ENCODE assay signal across 15 mouse cellular contexts in the genomic region with DNA sequence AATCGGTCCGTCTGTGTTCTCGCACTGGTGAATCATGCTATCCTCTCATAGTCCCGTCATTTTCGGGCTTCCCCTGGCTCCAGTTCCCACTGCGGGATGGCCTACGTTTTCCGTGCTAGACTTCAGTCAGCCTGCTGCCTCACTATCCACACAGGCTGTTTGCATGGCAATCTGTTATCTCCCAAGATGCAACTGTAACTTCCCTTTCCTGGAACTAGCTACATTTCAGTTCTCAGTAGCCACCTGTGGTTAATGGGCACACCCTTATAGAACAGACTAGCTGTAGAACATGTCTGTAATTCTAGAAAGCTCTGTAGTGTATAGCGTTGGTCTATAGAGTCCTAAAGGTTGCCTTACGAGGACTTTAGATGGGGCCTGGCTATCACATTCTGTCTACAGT. TPM values are rescaled to one million over a fixed set of nuclear protein-coding genes. Genes with fewer than 3 reads are reported as not detected.
DNase-seq lines count a peak whose midpoint lies in the region; ATAC-seq and TF ChIP-seq lines count a peak whose summit lies in the region.
"Had no signal": no experiment of that assay in that cellular context is flagged by ENCODE, and none has a peak within 500 bp of the region (broad histone marks: within the 10 kb centered on the region; RNA-seq: fewer than 3 reads in every experiment).

No protein-coding gene starts in this region.

- no peak for TF ChIP-seq CTCF in forebrain, postnatal 0 days (IDR thresholded peaks at IDR 0.05; ENCODE audit: low read depth)

- WGBS in forebrain, postnatal 0 days: 70% methylated on average over 10 of the region's 10 CpGs
- 93% methylated on average over 10 of the region's 10 CpGs for WGBS in forebrain, embryonic 11.5 days
- 85% methylated on average over 10 of the region's 10 CpGs for WGBS in intestine, embryonic 15.5 days

- H3K9me3 ChIP-seq in forebrain, postnatal 0 days (ENCODE audit: low read length): no peaks in the 10 kb centered on the region
- H3K9me3 ChIP-seq in forebrain, embryonic 11.5 days (ENCODE audit: control insufficient read depth, low read length): no peaks in the 10 kb centered on the region
- no peaks in the 10 kb centered on the region for H3K9me3 ChIP-seq in intestine, embryonic 15.5 days
- H3K9me3 ChIP-seq: embryonic facial prominence, embryonic 12.5 days; heart, embryonic 15.5 days had no signal

- H3K4me2 ChIP-seq in forebrain, postnatal 0 days (ENCODE audit: low read depth): no peak overlapping the region
- H3K4me2 ChIP-seq in forebrain, embryonic 11.5 days (ENCODE audit: low read depth, low read length, severe bottlenecking): no peak overlapping the region
- H3K4me2 ChIP-seq in intestine, embryonic 15.5 days (replicated peaks): no peak overlapping the region
- H3K4me2 ChIP-seq: embryonic facial prominence, embryonic 12.5 days; heart, embryonic 15.5 days had no signal

- no peaks in the 10 kb centered on the region for H3K27me3 ChIP-seq in forebrain, postnatal 0 days (ENCODE audit: insufficient read depth, low read length)
- no peaks in the 10 kb centered on the region; the same call in 1 of the 2 replicates for H3K27me3 ChIP-seq in forebrain, embryonic 11.5 days (ENCODE audit: control insufficient read depth, insufficient read depth, low read length)
- no peaks in the 10 kb centered on the region for H3K27me3 ChIP-seq in intestine, embryonic 15.5 days (replicated peaks)
- H3K27me3 ChIP-seq: embryonic facial prominence, embryonic 12.5 days; heart, embryonic 15.5 days; Patski had no signal

- no peaks in the 10 kb centered on the region for H3K36me3 ChIP-seq in forebrain, postnatal 0 days (ENCODE audit: insufficient read depth)
- H3K36me3 ChIP-seq in forebrain, embryonic 11.5 days (ENCODE audit: control insufficient read depth, insufficient read depth, low read length): no peaks in the 10 kb centered on the region
- H3K36me3 ChIP-seq in intestine, embryonic 15.5 days: no peaks in the 10 kb centered on the region
- H3K36me3 ChIP-seq: embryonic facial prominence, embryonic 12.5 days; heart, embryonic 15.5 days had no signal

- no peaks in the 10 kb centered on the region for H3K4me1 ChIP-seq in forebrain, postnatal 0 days (ENCODE audit: insufficient read depth)
- H3K4me1 ChIP-seq in forebrain, embryonic 11.5 days (replicated peaks; ENCODE audit: control insufficient read depth, insufficient read depth, low read length): no peaks in the 10 kb centered on the region
- H3K4me1 ChIP-seq in intestine, embryonic 15.5 days (replicated peaks): no peaks in the 10 kb centered on the region

- no peak; the same call in 1 of the 2 replicates for ATAC-seq in forebrain, postnatal 0 days
- no peak for ATAC-seq in forebrain, embryonic 11.5 days (replicated peaks; ENCODE audit: low FRiP score)
- ATAC-seq in intestine, embryonic 15.5 days: no peak
- ATAC-seq: Patski had no signal

- peak; percentile 55 for DNase-seq in forebrain, postnatal 0 days
- DNase-seq in forebrain, embryonic 11.5 days (ENCODE audit: low spot score): no peak
- peak; percentile 45 for DNase-seq in brain, adult 2 months (ENCODE audit: low read depth, low spot score)
- peak; percentile 72 for DNase-seq in liver
- DNase-seq in naive thymus-derived CD4-positive, alpha-beta T cell, adult 2 months (ENCODE audit: low read depth): peak; percentile 63
- DNase-seq in ovary, adult 18-20 months (ENCODE audit: low spot score): no peak
- DNase-seq in kidney, adult 11 months: no peak
- DNase-seq: adrenal gland, postnatal 14 days; cerebellum, adult 9-11 months; kidney, postnatal 36 days; lung, postnatal 36 days had no signal

- no peak overlapping the region for H3K27ac ChIP-seq in forebrain, postnatal 0 days (ENCODE audit: low read depth, low read length)
- H3K27ac ChIP-seq in forebrain, embryonic 11.5 days (ENCODE audit: low read depth, low read length): no peak overlapping the region
- no peak overlapping the region for H3K27ac ChIP-seq in intestine, embryonic 15.5 days
- H3K27ac ChIP-seq: embryonic facial prominence, embryonic 12.5 days had no signal

- H3K9ac ChIP-seq in forebrain, postnatal 0 days: no peak overlapping the region
- no peak overlapping the region for H3K9ac ChIP-seq in forebrain, embryonic 11.5 days (ENCODE audit: low read length)
- H3K9ac ChIP-seq in intestine, embryonic 15.5 days: no peak overlapping the region
- H3K9ac ChIP-seq: embryonic facial prominence, embryonic 12.5 days; heart, embryonic 15.5 days had no signal

- no peak overlapping the region for H3K4me3 ChIP-seq in forebrain, postnatal 0 days (ENCODE audit: low read depth, low read length)
- no peak overlapping the region for H3K4me3 ChIP-seq in forebrain, embryonic 11.5 days (ENCODE audit: low read depth, low read length)
- no peak overlapping the region for H3K4me3 ChIP-seq in intestine, embryonic 15.5 days (replicated peaks)
- H3K4me3 ChIP-seq: embryonic facial prominence, embryonic 12.5 days; heart, embryonic 15.5 days had no signal

RNA-seq across cellular contexts. Expression of gene Gramd4, which starts 6.3 kb away (rescaled TPM):
- total RNA-seq in forebrain, postnatal 0 days (2014; rRNA removed): 54.5 and 57.0 TPM in 2 replicates
- 24.8 and 28.8 TPM in 2 replicates for polyA plus RNA-seq in forebrain, postnatal 0 days (2015; fragmentation: Nextera tagmentation; extraction: Ambion mirVana)
- 15.5 and 16.6 TPM in 2 replicates for polyA plus RNA-seq in forebrain, embryonic 11.5 days (2014; fragmentation: Nextera tagmentation; extraction: Ambion mirVana)
- polyA plus RNA-seq in intestine, embryonic 15.5 days (2015; fragmentation: Nextera tagmentation; extraction: Ambion mirVana): 12.4 and 13.6 TPM in 2 replicates

RNA-seq across cellular contexts. Expression of gene Celsr1, which starts 17.6 kb away (rescaled TPM):
- total RNA-seq in forebrain, postnatal 0 days (2014; rRNA removed): 6.5 and 13.0 TPM in 2 replicates
- polyA plus RNA-seq in forebrain, postnatal 0 days (2015; fragmentation: Nextera tagmentation; extraction: Ambion mirVana): 0.62 and 0.97 TPM in 2 replicates
- polyA plus RNA-seq in forebrain, embryonic 11.5 days (2014; fragmentation: Nextera tagmentation; extraction: Ambion mirVana): 7.3 and 7.9 TPM in 2 replicates
- polyA plus RNA-seq in intestine, embryonic 15.5 days (2015; fragmentation: Nextera tagmentation; extraction: Ambion mirVana): 1.1 TPM in 2 replicates

Comparison
In these comparisons a context has a peak if more than half of its experiments do, and no peak if none do; other contexts are left out.
1. DNase-seq: peak in forebrain, postnatal 0 days (single experiment), brain, adult 2 months (single experiment), liver (single experiment) and naive thymus-derived CD4-positive, alpha-beta T cell, adult 2 months (single experiment); none in forebrain, embryonic 11.5 days (single experiment), ovary, adult 18-20 months (single experiment) and kidney, adult 11 months (single experiment).